Mouse (Mus musculus) gastrocnemius, postnatal 10 days (tissue): ENCODE measurements at regions not wholly inside any gene's neighbourhood (a gene's known extent, or its start where the extent isn't known, plus 50 kb on each side); places are given as distances from the start of the nearest gene placed in this dataset.
A peak's percentile ranks its signal among the peaks of the same experiment; 100 is the strongest.

Experiments
- DNase-seq: peaks from one replicate; pipeline ENCODE4 v3.0.0; 2021; ENCODE audit warnings: mixed read lengths
- microRNA-seq, 2 experiments: library from miRNA; unstranded; fragments of <30 nt; microRNA quantifications; one replicate each; pipeline ENCODE4 v1.2.0; 2021

- no peak for DNase-seq
Measured at GRCm38 (mm10) chr6:133170548-133170947, 65.8 kb downstream of the Smim10l1 start.

- no peak for DNase-seq
Measured at GRCm38 (mm10) chr6:133171286-133171685, 66.6 kb downstream of the Smim10l1 start.

- peak; percentile 48 for DNase-seq
Measured at GRCm38 (mm10) chr6:133206173-133206572, 85.8 kb upstream of the 5530400C23Rik start.

Small RNA genes lying in the stretch of these regions (microRNA-seq; reads per million reads assigned to microRNA genes)
- gene Gm23403 (0 reads per million in 2 experiments), gene Gm25019 (0 reads per million in 2 experiments)
